Mouse (Mus musculus): Measurements from ENCODE around the gene Elavl2.

- no peak for TF ChIP-seq CTCF (IDR thresholded peaks at IDR 0.05; ENCODE audit: borderline replicate concordance, control insufficient read depth, extremely low read depth, insufficient read depth, low read length, poor library complexity)
- no peak for TF ChIP-seq POLR2A (IDR thresholded peaks at IDR 0.05; ENCODE audit: control insufficient read depth, extremely low read depth, insufficient read depth, low read length, poor library complexity)
These were observed at the start of gene Elavl2 for GRCm38 (mm10) chr4:91400423-91400822.
